Mouse (Mus musculus): ENCODE measurements around the gene Tdp1.

GRCm38 (mm10) chr12:99933630-99934029 is 49.3 kb downstream of the Tdp1 start:
- TF ChIP-seq CTCF (IDR thresholded peaks at IDR 0.05) (no peak), EP300 (IDR thresholded peaks at IDR 0.05; ENCODE audit: insufficient read depth, low read depth, low read length) (no peak), POLR2A (IDR thresholded peaks at IDR 0.05; ENCODE audit: insufficient read depth, low read depth, low read length) (no peak)
